Mouse (Mus musculus) embryonic fibroblast, embryonic 13.5 days (primary cell): ENCODE measurements around the gene Rex1bd. TPM values are rescaled to one million over a fixed set of nuclear protein-coding genes. Genes with fewer than 3 reads are reported as not detected.

ENCODE experiments used
- H3K27ac ChIP-seq: 2 replicates; pipeline ENCODE4 v1.5.1; 2012; ENCODE audit warnings: low read length, control low read depth, inconsistent platforms; ENCODE audit not compliant: insufficient read depth
- H3K4me1 ChIP-seq: 2 replicates; pipeline ENCODE4 v1.6.1; 2011; ENCODE audit warnings: low read length; ENCODE audit not compliant: control insufficient read depth, insufficient read depth
- H3K4me3 ChIP-seq: 2 replicates; pipeline ENCODE4 v1.5.1; 2011; ENCODE audit warnings: mild to moderate bottlenecking, control low read depth, low read length; ENCODE audit not compliant: insufficient read depth
- CTCF ChIP-seq: IDR thresholded peaks from 2 replicates; pipeline ENCODE4 v1.5.1; 2011; ENCODE audit warnings: mild to moderate bottlenecking, control low read depth, low read length, moderate library complexity, borderline replicate concordance; ENCODE audit not compliant: insufficient read depth
- POLR2A ChIP-seq: IDR thresholded peaks from 2 replicates; pipeline ENCODE4 v1.6.1; 2011; ENCODE audit warnings: low read depth, mild to moderate bottlenecking, control low read depth, low read length, moderate library complexity
- polyA plus RNA-seq: library from polyadenylated mRNA; stranded (reverse); fragments of >200 nt; gene quantifications from 2 replicates; pipeline ENCODE4 v1.2.4, GENCODE M21; 2011; ENCODE audit warnings: low read depth; ENCODE audit not compliant: missing spikeins, insufficient read length

Rex1bd gene
- 29.9 and 46.6 TPM in 2 replicates for polyA plus RNA-seq

DNA sequence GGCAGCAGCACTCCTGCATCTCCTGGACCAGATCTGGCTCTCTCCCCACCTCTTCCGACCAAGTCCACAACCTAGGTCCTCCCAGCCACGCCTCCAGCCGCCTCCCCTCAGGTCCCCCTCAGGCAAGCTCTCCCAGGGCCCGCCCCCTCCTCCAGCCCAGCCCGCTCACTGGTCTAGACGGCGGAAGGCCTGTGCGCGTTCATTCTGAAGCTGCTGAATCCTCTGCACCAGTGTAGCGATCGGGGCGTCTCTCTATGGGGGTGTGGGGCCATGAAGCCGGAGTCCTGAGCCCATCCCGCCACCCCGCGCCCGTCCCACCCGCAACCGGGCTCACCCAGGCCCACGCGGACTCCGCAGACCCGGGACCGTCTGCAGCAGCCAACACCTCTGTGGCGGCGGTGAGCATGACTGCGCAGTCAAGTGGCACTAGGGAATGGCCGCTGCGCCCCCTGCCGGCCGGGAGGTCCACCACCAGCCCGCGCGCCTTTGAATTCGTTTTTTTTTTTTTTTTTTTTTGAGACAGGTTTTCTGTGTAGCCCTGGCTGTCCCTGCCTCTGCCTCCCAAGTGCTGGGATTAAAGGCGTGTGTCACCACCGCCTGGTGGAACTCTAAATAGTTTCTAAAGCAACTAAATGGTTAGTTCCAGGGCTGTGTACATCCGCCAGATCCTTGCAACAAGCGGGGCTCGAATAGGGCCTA is at the start of gene Rex1bd:
Rex1bd (minus strand) TSS at position 425 of the 699 bp plus-strand sequence.
- Histone ChIP-seq H3K4me1 (peaks cover 8% of the 10 kb centered on the region; the same call in 1 of the 2 replicates), H3K4me3 (peak within 1 kb of the TSS; percentile 56), H3K27ac (peak within 1 kb of the TSS; percentile 45)
- TF ChIP-seq CTCF (peak; percentile 70), POLR2A (peak; percentile 68)

DNA sequence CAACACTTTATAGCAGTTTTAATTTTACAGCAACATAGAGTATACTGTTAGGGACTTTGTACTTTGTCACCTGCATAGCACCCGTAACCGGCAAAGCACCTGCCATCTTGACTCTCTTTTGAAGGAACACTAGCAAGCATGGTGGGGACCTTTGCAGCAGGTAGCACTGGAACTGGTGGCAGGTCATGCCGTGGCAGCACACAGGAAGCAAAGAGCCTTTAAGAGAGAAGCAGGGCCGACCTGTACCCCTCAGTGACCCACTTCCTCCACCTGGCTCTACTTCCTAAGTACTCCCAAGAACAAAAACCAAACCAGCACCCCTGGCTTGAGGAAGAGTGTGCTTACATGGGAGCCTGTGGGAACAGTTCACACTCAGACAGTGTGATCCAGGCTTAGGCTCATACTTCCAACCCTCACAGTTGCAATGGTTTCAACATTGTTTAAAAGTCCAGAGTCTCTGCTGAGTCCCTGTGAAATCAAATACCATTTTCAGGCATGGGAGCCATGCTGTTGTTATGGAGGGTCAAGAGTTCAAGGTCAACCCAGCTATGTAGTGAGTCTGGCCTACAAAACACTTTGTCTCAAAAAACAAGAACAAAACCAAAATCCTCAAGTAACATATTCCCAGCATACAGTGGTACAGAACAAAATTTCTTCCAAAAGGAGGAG is 48.7 kb upstream of the Rex1bd start:
- Histone ChIP-seq H3K4me1 (peaks cover 11% of the 10 kb centered on the region; the same call in 1 of the 2 replicates), H3K27ac (no peak overlapping the region), H3K4me3 (no peak overlapping the region)
- TF ChIP-seq CTCF (no peak), POLR2A (no peak)

DNA sequence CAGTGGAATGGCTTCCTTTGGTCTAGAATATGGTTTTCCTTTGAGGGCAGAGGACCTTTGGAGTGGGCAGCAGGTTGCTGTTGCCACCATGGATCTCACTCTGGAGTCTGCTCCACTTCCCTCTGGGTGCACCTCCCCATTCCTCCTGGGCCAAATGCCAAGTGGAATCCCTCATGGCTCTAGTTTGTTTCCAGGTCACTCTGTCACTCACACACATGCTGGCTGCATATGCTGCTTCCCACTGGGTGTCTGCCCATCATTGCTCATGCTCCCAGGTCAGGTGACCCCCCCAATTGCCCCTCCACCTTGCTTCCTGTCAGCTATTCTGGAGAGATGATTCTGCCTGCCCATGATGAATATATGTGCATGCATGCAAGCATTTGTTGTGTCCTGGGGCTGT is 47.2 kb upstream of the Rex1bd start:
- H3K4me1 ChIP-seq: peaks cover 11% of the 10 kb centered on the region; the same call in 1 of the 2 replicates
- TF ChIP-seq POLR2A (no peak), CTCF (no peak)
- H3K27ac ChIP-seq: no peak overlapping the region
- no peak overlapping the region for H3K4me3 ChIP-seq

DNA sequence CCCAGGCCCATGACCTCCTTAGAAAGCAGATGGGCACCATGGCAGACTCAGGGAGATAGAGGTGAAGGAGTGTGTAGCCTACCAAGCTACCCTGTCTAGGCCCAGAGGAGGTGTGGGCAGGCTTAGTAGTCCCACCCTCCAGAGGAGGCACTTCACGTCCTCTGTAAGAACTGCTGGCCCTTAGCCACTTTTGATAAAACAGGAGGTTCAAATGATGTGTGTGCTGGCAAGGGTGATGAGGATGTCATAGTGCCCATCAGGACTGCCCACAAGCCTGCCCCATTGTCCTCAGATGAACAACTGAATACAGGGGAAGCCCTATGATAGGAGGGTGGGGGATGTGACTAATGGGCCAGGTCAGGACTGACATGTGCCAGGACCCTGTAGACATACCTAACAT is 46.3 kb upstream of the Rex1bd start:
- H3K4me1 ChIP-seq: peaks cover 8% of the 10 kb centered on the region; the same call in 1 of the 2 replicates
- TF ChIP-seq POLR2A: no peak
- no peak for TF ChIP-seq CTCF
- no peak overlapping the region for H3K4me3 ChIP-seq
- no peak overlapping the region for H3K27ac ChIP-seq

DNA sequence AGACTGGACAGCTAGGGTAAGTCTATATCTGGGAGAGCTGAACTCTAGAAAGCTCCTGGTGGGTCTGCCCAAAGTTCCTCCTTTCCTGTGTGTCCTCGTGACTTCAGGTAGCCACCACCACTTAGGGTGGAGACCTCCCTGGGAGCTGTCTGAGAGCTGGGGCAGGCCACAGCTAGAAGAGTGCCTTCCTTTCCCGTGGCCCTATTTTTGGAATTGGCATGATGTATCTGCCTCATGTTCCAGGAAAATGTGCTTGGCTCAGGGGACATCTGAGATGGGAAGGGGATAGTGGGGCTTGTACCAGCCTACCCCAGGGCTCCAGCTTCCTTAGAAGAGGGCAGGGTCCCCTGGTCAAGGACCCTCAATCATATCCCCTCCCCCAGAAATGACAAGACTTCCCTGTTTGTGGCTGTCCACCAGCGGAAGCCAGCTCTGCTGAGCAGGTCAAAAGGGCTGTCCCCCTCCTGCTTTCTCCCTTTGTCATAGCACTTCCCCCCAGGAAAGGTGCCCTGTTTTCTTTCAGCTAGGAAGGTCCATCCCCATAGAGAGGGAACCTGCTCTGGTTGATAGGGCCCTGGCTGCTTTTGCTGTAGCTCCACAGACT is 45.1 kb upstream of the Rex1bd start:
- TF ChIP-seq POLR2A: no peak
- no peak for TF ChIP-seq CTCF
- Histone ChIP-seq H3K4me3 (no peak overlapping the region), H3K27ac (no peak overlapping the region), H3K4me1 (peaks cover 9% of the 10 kb centered on the region; the same call in 1 of the 2 replicates)

DNA sequence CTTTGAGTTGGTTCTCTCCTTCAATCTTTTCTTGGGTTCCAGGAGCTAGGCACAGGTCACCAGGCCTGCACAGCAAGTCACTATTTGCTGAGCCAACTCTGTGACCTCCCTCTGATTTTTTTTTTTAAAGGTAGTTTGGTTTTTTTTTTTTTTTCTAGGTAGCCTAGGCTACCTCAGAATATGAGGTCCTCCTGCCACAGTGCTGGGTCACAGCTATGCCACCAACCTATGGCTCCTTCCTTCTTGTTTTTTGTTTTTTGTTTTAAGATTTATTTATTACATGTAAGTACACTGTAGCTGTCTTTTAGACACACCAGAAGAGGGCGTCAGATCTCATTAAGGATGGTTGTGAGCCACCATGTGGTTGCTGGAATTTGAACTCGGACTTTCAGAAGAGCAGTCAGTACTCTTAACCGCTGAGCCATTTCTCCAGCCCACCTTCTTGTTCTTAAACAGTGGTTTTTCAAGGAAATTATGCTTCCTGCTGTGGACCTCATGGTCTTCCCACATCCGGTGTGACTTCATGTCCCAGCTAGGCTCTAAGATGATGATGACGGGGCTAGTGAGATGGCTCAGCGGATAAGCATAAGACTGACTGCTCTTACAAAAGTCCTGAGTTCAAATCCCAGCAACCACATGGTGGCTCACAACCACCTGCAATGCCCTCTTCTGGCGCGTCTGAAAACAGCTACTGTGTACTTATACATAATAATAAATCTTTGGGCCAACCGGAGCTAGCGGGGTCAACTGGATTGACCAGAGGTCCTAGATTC is 43.0 kb upstream of the Rex1bd start:
- no peak for TF ChIP-seq POLR2A
- TF ChIP-seq CTCF: no peak
- no peak overlapping the region for H3K4me3 ChIP-seq

DNA sequence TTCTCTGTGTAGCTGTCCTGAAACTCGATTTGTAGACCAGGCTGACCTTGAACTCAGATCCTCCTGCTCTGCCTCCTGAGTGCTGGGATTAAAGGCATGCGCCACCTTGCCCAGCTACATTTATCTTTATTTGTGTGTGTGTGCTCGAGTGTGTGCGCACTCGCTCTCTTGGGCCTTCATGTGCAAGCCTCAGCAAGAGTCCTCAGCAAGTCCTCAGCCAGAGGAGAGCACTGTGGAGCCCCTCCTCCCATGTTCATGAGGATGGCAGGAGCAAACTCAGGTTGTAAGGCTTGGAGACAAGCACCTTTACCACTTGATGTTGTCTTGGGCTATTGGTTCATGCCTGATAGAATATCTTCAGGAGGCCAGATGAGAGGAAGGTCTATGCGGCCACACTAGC is 41.2 kb upstream of the Rex1bd start:
- Histone ChIP-seq H3K4me3 (no peak overlapping the region), H3K27ac (no peak overlapping the region), H3K4me1 (peaks cover 10% of the 10 kb centered on the region; the same call in 1 of the 2 replicates)
- TF ChIP-seq CTCF (no peak), POLR2A (no peak)

More for the DNA sequence above, 43.0 kb upstream of the Rex1bd start:
- Histone ChIP-seq H3K4me1 (peaks cover 14% of the 10 kb centered on the region; the same call in 1 of the 2 replicates), H3K27ac (no peak overlapping the region)

DNA sequence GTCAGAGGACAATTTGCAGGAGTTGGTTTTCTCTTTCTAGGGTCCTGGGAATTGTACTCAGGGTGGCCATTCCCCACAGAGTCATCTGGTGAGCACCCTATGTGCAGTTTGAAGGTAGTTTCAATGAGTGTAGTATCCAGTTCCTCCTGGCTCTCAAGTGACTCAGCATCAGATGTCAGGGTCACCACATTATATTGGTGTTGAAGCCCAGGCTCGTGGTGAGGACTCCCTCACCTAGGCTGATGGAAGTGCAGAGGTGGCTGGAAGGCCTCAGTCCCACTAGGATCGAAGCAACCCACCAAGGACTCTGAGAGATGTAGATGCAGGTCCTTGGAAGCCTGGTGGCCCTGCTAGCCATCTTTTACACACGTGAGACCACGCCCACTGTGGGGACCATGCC is 39.9 kb upstream of the Rex1bd start:
- H3K4me1 ChIP-seq: peaks cover 11% of the 10 kb centered on the region; the same call in 1 of the 2 replicates
- no peak overlapping the region for H3K27ac ChIP-seq
- no peak overlapping the region for H3K4me3 ChIP-seq
- TF ChIP-seq POLR2A (no peak), CTCF (no peak)

DNA sequence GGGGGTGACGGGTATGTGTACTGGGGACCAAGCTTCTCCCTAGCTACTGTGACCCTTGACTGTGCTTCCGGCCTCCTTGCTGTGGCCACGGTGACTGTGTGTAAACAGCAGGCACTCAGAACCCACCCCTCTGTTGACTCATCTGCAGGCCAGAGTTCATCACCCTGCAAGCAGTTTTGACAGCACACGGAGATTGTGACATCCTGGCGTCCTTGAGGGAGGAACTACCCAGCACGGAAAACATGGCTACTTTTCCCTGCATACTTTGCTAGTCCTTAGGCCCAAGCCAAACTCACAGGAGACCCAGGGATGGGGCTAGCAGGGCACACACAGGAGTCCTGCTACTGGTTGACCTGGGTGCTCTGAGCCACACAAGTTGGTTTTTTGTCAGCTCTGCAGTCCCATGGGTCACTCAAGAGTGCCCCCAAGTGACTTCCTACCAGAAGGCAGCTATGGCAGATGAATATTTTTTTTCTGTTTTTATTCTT is 37.7 kb upstream of the Rex1bd start:
- H3K4me1 ChIP-seq: peaks cover 9% of the 10 kb centered on the region; the same call in 1 of the 2 replicates
- no peak overlapping the region for H3K27ac ChIP-seq

More for the DNA sequence above, 37.7 kb upstream of the Rex1bd start:
- no peak for TF ChIP-seq POLR2A
- TF ChIP-seq CTCF: no peak
- H3K4me3 ChIP-seq: no peak overlapping the region
